Mouse (Mus musculus) lung, embryonic 15.5 days (tissue): ENCODE measurements at regions not wholly inside any gene's neighbourhood (a gene's known extent, or its start where the extent isn't known, plus 50 kb on each side); places are given as distances from the start of the nearest gene placed in this dataset.

Experiments
- ATAC-seq: fragments of 200-750 bp; cut with Nextera tagmentation; 2 replicates; pipeline ENCODE4 v1.8.0; 2017; ENCODE audit warnings: moderate number of reproducible peaks, borderline replicate concordance; ENCODE audit not compliant: low FRiP score, low TSS enrichment; ENCODE audit errors: extremely low read depth
- H3K27ac ChIP-seq: fragments of 300-500 bp; sonication (generic); 2 replicates; pipeline ENCODE4 v1.5.1; 2015; ENCODE audit warnings: moderate library complexity, mild to moderate bottlenecking, inconsistent platforms
- H3K27me3 ChIP-seq: fragments of 300-500 bp; sonication (generic); 2 replicates; pipeline ENCODE4 v1.6.1; 2015; ENCODE audit warnings: inconsistent platforms
- H3K36me3 ChIP-seq: fragments of 300-500 bp; sonication (generic); 2 replicates; pipeline ENCODE4 v1.6.1; 2015; ENCODE audit warnings: inconsistent platforms
- H3K4me1 ChIP-seq: fragments of 300-500 bp; sonication (generic); 2 replicates; pipeline ENCODE4 v1.6.1; 2015; ENCODE audit warnings: inconsistent platforms
- H3K4me2 ChIP-seq: fragments of 300-500 bp; sonication (generic); 2 replicates; pipeline ENCODE4 v1.6.1; 2015; ENCODE audit warnings: inconsistent platforms, mild to moderate bottlenecking, moderate library complexity
- H3K4me3 ChIP-seq: fragments of 300-500 bp; sonication (generic); 2 replicates; pipeline ENCODE4 v1.5.1; 2015; ENCODE audit warnings: mild to moderate bottlenecking, inconsistent platforms
- H3K9ac ChIP-seq: fragments of 300-500 bp; sonication (generic); 2 replicates; pipeline ENCODE4 v1.6.1; 2015; ENCODE audit warnings: inconsistent platforms
- H3K9me3 ChIP-seq: fragments of 300-500 bp; sonication (generic); 2 replicates; pipeline ENCODE4 v1.6.1; 2016; ENCODE audit warnings: inconsistent platforms
- WGBS: fragments of 180-500 bp; shearing (Covaris S2); methylation state at CpG from one replicate; pipeline ENCODE4 v1.1.7; 2015; 5-methylcytosine and 5-hydroxymethylcytosine counted together

- 34% methylated on average over 2 of the region's 2 CpGs for WGBS
- H3K27ac ChIP-seq = no peak overlapping the region
- no peaks in the 10 kb centered on the region for H3K27me3 ChIP-seq
- H3K4me3 ChIP-seq = no peak overlapping the region
- H3K36me3 ChIP-seq = no peaks in the 10 kb centered on the region
- ATAC-seq = no peak
- H3K4me2 ChIP-seq = no peak overlapping the region
- no peaks in the 10 kb centered on the region for H3K9me3 ChIP-seq
- no peak overlapping the region for H3K9ac ChIP-seq
- no peaks in the 10 kb centered on the region for H3K4me1 ChIP-seq
These were observed 92.7 kb upstream of the 1700003H04Rik start for GRCm38 (mm10) chr3:124673551-124673950.

- H3K9me3 ChIP-seq = no peaks in the 10 kb centered on the region
- 51% methylated on average over 2 of the region's 2 CpGs for WGBS
- no peaks in the 10 kb centered on the region for H3K36me3 ChIP-seq
- no peaks in the 10 kb centered on the region for H3K27me3 ChIP-seq
- ATAC-seq = peak; percentile 87; the same call in 1 of the 2 replicates
- H3K4me3 ChIP-seq = no peak overlapping the region
- H3K4me2 ChIP-seq = no peak overlapping the region
- H3K4me1 ChIP-seq = no peaks in the 10 kb centered on the region
- no peak overlapping the region for H3K27ac ChIP-seq
- no peak overlapping the region for H3K9ac ChIP-seq
These were observed 77.3 kb upstream of the 1700003H04Rik start for GRCm38 (mm10) chr3:124658153-124658552.

- no peaks in the 10 kb centered on the region for H3K9me3 ChIP-seq
- H3K4me3 ChIP-seq = no peak overlapping the region
- no peaks in the 10 kb centered on the region for H3K36me3 ChIP-seq
- H3K9ac ChIP-seq = no peak overlapping the region
- no peaks in the 10 kb centered on the region for H3K27me3 ChIP-seq
- H3K4me2 ChIP-seq = no peak overlapping the region
- H3K4me1 ChIP-seq = no peaks in the 10 kb centered on the region
- no peak for ATAC-seq
- WGBS = 87% methylated on average over 2 of the region's 2 CpGs
- H3K27ac ChIP-seq = no peak overlapping the region
These were observed 52.5 kb upstream of the 1700003H04Rik start for GRCm38 (mm10) chr3:124633372-124633771.
